In the genomic region with DNA sequence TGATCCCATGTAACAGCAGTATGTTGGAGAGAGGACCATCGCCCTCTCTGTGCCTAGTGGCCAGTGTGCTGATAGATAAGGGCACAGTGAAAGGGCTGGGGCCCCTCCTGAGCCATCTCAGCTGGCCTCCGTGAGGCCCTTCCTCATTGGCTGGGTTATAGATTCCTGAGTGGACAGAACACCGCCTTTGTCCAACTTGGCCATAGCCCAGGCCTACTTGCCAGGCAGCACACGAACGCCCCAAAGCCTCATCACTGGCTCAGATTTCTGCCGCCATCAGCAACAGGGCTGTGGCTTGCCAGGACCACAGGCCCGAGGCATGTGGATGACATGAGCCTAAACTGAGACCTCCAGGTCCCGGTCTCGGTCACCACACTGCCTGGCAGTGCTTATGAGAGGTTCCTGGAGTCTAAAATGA, we compare ENCODE assay signal across 10 mouse cellular contexts. TPM values are rescaled to one million over a fixed set of nuclear protein-coding genes. Genes with fewer than 3 reads are reported as not detected.
DNase-seq lines count a peak whose midpoint lies in the region; ATAC-seq and TF ChIP-seq lines count a peak whose summit lies in the region.
"Had no signal": no experiment of that assay in that cellular context is flagged by ENCODE, and none has a peak within 500 bp of the region (broad histone marks: within the 10 kb centered on the region; RNA-seq: fewer than 3 reads in every experiment).

No protein-coding gene starts in this region.

- ATAC-seq in kidney, embryonic 15.5 days (replicated peaks; ENCODE audit: low FRiP score): no peak
- ATAC-seq in limb, embryonic 13.5 days (ENCODE audit: low FRiP score, low read depth): no peak

- no peaks in the 10 kb centered on the region for H3K9me3 ChIP-seq in kidney, embryonic 15.5 days (replicated peaks)
- no peaks in the 10 kb centered on the region for H3K9me3 ChIP-seq in limb, embryonic 13.5 days
- H3K9me3 ChIP-seq: embryonic facial prominence, embryonic 12.5 days; neural tube, embryonic 12.5 days had no signal

- intact Hi-C loops in heart, adult 2 months (cut with DNase I): loop anchor here (5.0 kb wide), 1 partner anchor 39 kb away; no protein-coding TSS in a partner anchor

- no peak; the same call in 1 of the 2 replicates for TF ChIP-seq POLR2A in heart, adult 2 months (IDR thresholded peaks at IDR 0.05; ENCODE audit: insufficient read depth, low read depth, low read length)

- 0 out of 2 replicates have a peak, but pooled peaks have one; percentile 54 for TF ChIP-seq EP300 in heart, adult 2 months (IDR thresholded peaks at IDR 0.05; ENCODE audit: insufficient read depth, low read depth, low read length)

- H3K36me3 ChIP-seq in heart, adult 2 months (ENCODE audit: control insufficient read depth, insufficient read depth, low read length): no peaks in the 10 kb centered on the region
- no peaks in the 10 kb centered on the region for H3K36me3 ChIP-seq in kidney, embryonic 15.5 days
- no peaks in the 10 kb centered on the region for H3K36me3 ChIP-seq in limb, embryonic 13.5 days
- H3K36me3 ChIP-seq: embryonic facial prominence, embryonic 12.5 days; neural tube, embryonic 12.5 days had no signal

- no peaks in the 10 kb centered on the region for H3K27me3 ChIP-seq in heart, adult 2 months (ENCODE audit: control insufficient read depth, insufficient read depth, low read length)
- H3K27me3 ChIP-seq in kidney, embryonic 15.5 days: no peaks in the 10 kb centered on the region
- H3K27me3 ChIP-seq in limb, embryonic 13.5 days: no peaks in the 10 kb centered on the region
- H3K27me3 ChIP-seq: neural tube, embryonic 12.5 days had no signal

- no peak overlapping the region for H3K4me2 ChIP-seq in kidney, embryonic 15.5 days
- no peak overlapping the region for H3K4me2 ChIP-seq in limb, embryonic 13.5 days (replicated peaks)
- H3K4me2 ChIP-seq: embryonic facial prominence, embryonic 12.5 days; neural tube, embryonic 12.5 days had no signal

- H3K79me2 ChIP-seq in heart, adult 2 months (replicated peaks; ENCODE audit: control insufficient read depth, insufficient read depth, low read length): no peaks in the 10 kb centered on the region

- WGBS in heart, adult 2 months: 42% methylated on average over 9 of the region's 9 CpGs
- WGBS in kidney, embryonic 15.5 days: 63% methylated on average over 9 of the region's 9 CpGs
- 84% methylated on average over 9 of the region's 9 CpGs for WGBS in limb, embryonic 13.5 days

- peak; percentile 80 for DNase-seq in adrenal gland, postnatal 10 days
- no peak for DNase-seq in adrenal gland, adult 8-10 months
- DNase-seq in cerebellum, adult 18-20 months: peak; percentile 32 to 40
- DNase-seq in heart, adult 2 months: peak; percentile 82 to 89
- DNase-seq in right cerebral cortex, postnatal 25 days: peak; percentile 30
- DNase-seq in MN1 (ENCODE audit: low spot score): no peak

- no peak overlapping the region for H3K9ac ChIP-seq in heart, adult 2 months (ENCODE audit: low read depth, low read length)
- H3K9ac ChIP-seq in kidney, embryonic 15.5 days: no peak overlapping the region
- no peak overlapping the region for H3K9ac ChIP-seq in limb, embryonic 13.5 days
- H3K9ac ChIP-seq: embryonic facial prominence, embryonic 12.5 days; neural tube, embryonic 12.5 days had no signal

- TF ChIP-seq CTCF in heart, adult 2 months (IDR thresholded peaks at IDR 0.05): no peak

- no peak overlapping the region; the same call in 1 of the 2 replicates for H3K4me3 ChIP-seq in heart, adult 2 months
- H3K4me3 ChIP-seq in kidney, embryonic 15.5 days (replicated peaks): no peak overlapping the region
- no peak overlapping the region for H3K4me3 ChIP-seq in limb, embryonic 13.5 days
- H3K4me3 ChIP-seq: embryonic facial prominence, embryonic 12.5 days; neural tube, embryonic 12.5 days had no signal

- peak overlapping the region; percentile 36 for H3K27ac ChIP-seq in heart, adult 2 months
- H3K27ac ChIP-seq in kidney, embryonic 15.5 days: peak overlapping the region; percentile 54; the same call in 1 of the 2 replicates
- peak overlapping the region; percentile 44; the same call in 1 of the 2 replicates for H3K27ac ChIP-seq in limb, embryonic 13.5 days
- H3K27ac ChIP-seq: neural tube, embryonic 12.5 days had no signal

- peaks cover 27% of the 10 kb centered on the region for H3K4me1 ChIP-seq in heart, adult 2 months (ENCODE audit: control insufficient read depth, insufficient read depth, low read length)
- peaks cover 54% of the 10 kb centered on the region for H3K4me1 ChIP-seq in kidney, embryonic 15.5 days
- peaks cover 72% of the 10 kb centered on the region for H3K4me1 ChIP-seq in limb, embryonic 13.5 days

RNA-seq across cellular contexts. Expression of gene Htra3, which starts 8.1 kb away (rescaled TPM):
- total RNA-seq in adrenal gland, postnatal 10 days (2021): 10 to 100 TPM; 51.0 to 61.0 TPM
- 100 to 1,000 TPM in 1 of 4 experiments, 10 to 100 TPM in 3; 21.3 to 114 (median 48.7) TPM for total RNA-seq in adrenal gland, adult 8-10 months (2022)
- total RNA-seq in heart, adult 2 months (2021): 100 to 1,000 TPM; 101 to 102 TPM
- polyA plus RNA-seq in heart, adult 2 months (2012; rRNA removed): 130 and 147 TPM in 2 replicates
- polyA plus RNA-seq in kidney, embryonic 15.5 days (2015; fragmentation: Nextera tagmentation; extraction: Ambion mirVana): 16.1 and 16.4 TPM in 2 replicates
- polyA plus RNA-seq in limb, embryonic 13.5 days (2015; fragmentation: Nextera tagmentation; extraction: Ambion mirVana): 19.4 and 20.1 TPM in 2 replicates

Comparison
In these comparisons a context has a peak if more than half of its experiments do, and no peak if none do; other contexts are left out.
1. DNase-seq: peak in adrenal gland, postnatal 10 days (single experiment), cerebellum, adult 18-20 months (2 of 2), heart, adult 2 months (2 of 2) and right cerebral cortex, postnatal 25 days (single experiment); none in adrenal gland, adult 8-10 months (single experiment) and MN1 (single experiment).
2. Peak in every context shown above with its lines, with median percentiles within 50 percentile points of each other: H3K27ac ChIP-seq.